Mouse (Mus musculus) erythroblast, embryonic 14.5 days (primary cell): ENCODE measurements around the gene Tmem45a.

ENCODE experiments used
- GATA1 ChIP-seq: IDR thresholded peaks from 2 replicates; pipeline ENCODE4 v1.6.1; 2012; ENCODE audit warnings: low read length, inconsistent platforms, mixed read lengths
- TAL1 ChIP-seq: IDR thresholded peaks from 3 replicates; pipeline ENCODE4 v1.6.1; 2012; ENCODE audit warnings: low read length, inconsistent platforms, mixed read lengths

DNA sequence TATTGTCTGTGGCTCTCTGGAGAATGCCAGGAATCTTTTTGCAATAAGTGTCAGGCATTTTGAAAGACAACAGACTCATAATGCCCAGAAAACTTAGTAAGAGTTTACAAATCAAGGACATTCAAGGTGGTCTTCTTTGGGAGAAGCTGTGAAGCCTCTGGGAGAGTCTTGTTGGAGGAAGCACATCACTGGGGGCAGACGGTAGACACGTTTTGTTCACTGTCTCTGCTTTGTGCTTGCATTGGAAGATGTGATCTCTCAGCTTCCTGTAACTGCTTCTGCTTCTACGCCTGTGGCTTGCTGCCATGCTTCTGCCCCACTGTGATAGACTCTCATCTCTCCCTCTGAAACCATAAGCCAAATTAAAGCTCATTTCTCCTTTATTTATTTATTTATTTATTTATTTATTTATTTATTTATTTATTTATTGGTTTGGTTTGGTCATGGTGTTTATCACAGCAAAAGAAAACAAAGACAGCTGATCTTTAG is 86.4 kb downstream of the Tmem45a start:
- TF ChIP-seq GATA1 (no peak), TAL1 (no peak)
